Mouse (Mus musculus): Measurements from ENCODE around the gene Hspa2. TPM values are rescaled to one million over a fixed set of nuclear protein-coding genes. Genes with fewer than 3 reads are reported as not detected.
"Not testable (repeated sequence)": the region's sequence is repeated elsewhere in the genome, so short reads cannot be mapped to it uniquely, and the experiment has no call there.

Gene Hspa2
- polyA plus RNA-seq, 1 experiment from 2014 or later, result 13.0 TPM

DNA sequence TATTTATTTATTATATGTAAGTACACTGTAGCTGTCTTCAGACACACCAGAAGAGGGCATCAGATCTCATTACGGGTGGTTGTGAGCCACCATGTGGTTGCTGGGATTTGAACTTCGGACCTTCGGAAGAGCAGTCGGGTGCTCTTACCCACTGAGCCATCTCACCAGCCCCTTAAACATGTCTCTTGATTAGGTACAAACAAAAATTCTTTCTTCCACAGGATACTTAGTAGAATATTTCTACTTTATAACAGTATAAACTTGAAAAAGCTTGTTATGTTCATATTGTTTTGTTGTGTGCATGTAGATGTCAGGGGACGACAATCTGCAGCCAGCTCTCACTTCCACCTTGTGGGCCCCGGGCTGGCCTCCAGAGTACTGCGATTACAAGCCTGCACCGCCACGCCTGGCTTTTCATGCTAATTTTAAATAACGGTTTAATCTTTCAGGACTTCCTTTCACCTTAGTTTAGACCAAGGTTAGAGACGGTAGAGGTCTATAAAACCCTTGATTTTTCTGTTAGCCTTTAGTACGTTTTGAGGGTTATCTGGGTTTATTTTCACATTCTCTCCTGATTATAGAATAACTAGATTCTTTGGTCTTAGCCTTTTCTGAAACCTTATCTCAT lies 11.5 kb downstream of the Hspa2 start:
- Histone ChIP-seq H3K9me3 (no peaks in the 10 kb centered on the region), H3K4me3 (no peak overlapping the region), H3K36me3 (no peaks in the 10 kb centered on the region), H3K4me1 (peaks cover 6% of the 10 kb centered on the region; the same call in 1 of the 2 replicates), H3K27me3 (no peaks in the 10 kb centered on the region), H3K27ac (no peak overlapping the region), H3K9ac (no peak overlapping the region), H3K4me2 (no peak overlapping the region)
- ATAC-seq (ENCODE audit: insufficient number of reproducible peaks, low FRiP score, low TSS enrichment, low read depth), result no peak
- 76% methylated on average over 12 of the region's 12 CpGs for WGBS

DNA sequence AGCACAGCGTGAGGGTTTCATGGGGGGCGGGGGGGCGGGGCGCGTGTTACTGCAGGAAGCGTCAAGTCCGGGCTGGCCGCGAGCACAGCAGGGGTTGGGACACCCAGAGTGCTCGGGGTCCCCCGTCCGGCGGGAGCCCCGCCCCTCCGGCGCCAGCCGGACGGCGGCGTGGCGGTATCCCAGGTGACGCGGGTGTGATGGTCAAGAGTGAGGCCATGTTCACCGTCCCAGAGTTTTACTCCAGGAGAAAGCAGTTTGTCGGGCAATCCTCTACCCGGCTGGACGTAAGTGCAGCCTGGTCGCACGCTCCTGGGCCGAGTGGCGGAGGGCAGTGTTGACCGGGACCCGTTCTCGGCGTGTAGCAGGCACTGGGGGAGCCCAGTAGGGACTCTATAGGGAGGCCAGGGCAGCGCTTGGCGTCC lies 13.5 kb downstream of the Hspa2 start, which contains the start of gene Ppp1r36:
Gene Ppp1r36, plus strand, starts transcription at position 106 of the 422 bp plus-strand sequence.
- H3K4me1 ChIP-seq, result peaks cover 6% of the 10 kb centered on the region; the same call in 1 of the 2 replicates
- WGBS, result 1% methylated on average over 37 of the region's 37 CpGs
- H3K27me3 ChIP-seq, result no peaks in the 10 kb centered on the region
- peak within 1 kb of the TSS; percentile 21; the same call in 1 of the 2 replicates for H3K9ac ChIP-seq
- no peaks in the 10 kb centered on the region for H3K36me3 ChIP-seq
- H3K4me3 ChIP-seq, result peak within 1 kb of the TSS; percentile 45
- H3K27ac ChIP-seq, result 0 out of 2 replicates have a peak within 1 kb of the TSS, but pooled peaks have one; percentile 8
- ATAC-seq (ENCODE audit: insufficient number of reproducible peaks, low FRiP score, low TSS enrichment, low read depth), result 0 out of 2 replicates have a peak, but pooled peaks have one; percentile 61
- peak within 1 kb of the TSS; percentile 86 for H3K4me2 ChIP-seq
- H3K9me3 ChIP-seq, result no peaks in the 10 kb centered on the region

DNA sequence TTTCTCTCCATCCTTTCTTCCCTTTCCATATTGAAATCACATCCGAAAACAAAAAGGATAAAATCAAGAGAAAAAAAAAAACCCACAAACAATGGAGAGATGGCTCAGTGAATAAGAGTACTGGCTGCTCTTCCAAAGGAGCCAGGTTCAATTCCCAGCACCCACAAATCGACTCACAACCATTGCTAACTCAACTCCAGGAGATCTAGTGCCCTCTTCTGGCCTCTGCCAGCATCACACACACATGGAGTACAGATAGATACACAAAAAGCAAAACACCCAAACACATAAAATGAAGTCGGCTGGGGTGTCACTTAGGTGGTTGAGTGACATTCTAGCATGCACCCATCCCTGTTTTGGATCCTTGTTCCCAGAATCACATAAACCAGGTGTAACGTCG lies 14.4 kb downstream of the Hspa2 start:
- Histone ChIP-seq H3K36me3 (no peaks in the 10 kb centered on the region), H3K4me3 (no peak overlapping the region), H3K27me3 (no peaks in the 10 kb centered on the region), H3K27ac (no peak overlapping the region), H3K9ac (no peak overlapping the region), H3K4me2 (no peak overlapping the region), H3K9me3 (no peaks in the 10 kb centered on the region), H3K4me1 (peaks cover 6% of the 10 kb centered on the region; the same call in 1 of the 2 replicates)
- ATAC-seq (ENCODE audit: insufficient number of reproducible peaks, low FRiP score, low TSS enrichment, low read depth), result no peak
- 93% methylated on average over 5 of the region's 5 CpGs for WGBS

DNA sequence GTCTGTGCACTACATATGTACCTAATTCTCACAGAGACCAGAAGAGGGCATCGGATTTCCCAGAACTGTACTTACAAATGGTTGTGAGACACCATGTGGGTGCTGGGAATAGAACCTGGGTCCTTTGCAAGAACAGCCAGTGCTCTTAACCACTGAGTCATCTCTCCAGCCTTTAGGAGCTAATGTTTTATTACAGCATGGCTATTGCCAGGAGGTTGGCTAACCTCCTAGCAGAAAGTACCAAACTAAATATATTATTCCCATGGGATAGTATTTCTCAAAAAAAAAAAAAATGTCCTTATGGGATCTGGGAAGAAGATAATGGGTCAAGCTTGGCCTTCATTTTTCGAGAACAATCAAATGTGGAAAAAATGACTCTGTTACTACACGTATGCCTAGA lies 21.3 kb downstream of the Hspa2 start:
- no peaks in the 10 kb centered on the region for H3K9me3 ChIP-seq
- H3K27ac ChIP-seq, result no peak overlapping the region
- H3K9ac ChIP-seq, result no peak overlapping the region
- ATAC-seq (ENCODE audit: insufficient number of reproducible peaks, low FRiP score, low TSS enrichment, low read depth), result no peak
- no peaks in the 10 kb centered on the region for H3K36me3 ChIP-seq
- 87% methylated on average over 3 of the region's 3 CpGs for WGBS
- H3K4me2 ChIP-seq, result no peak overlapping the region
- H3K27me3 ChIP-seq, result no peaks in the 10 kb centered on the region
- no peaks in the 10 kb centered on the region for H3K4me1 ChIP-seq
- no peak overlapping the region for H3K4me3 ChIP-seq

DNA sequence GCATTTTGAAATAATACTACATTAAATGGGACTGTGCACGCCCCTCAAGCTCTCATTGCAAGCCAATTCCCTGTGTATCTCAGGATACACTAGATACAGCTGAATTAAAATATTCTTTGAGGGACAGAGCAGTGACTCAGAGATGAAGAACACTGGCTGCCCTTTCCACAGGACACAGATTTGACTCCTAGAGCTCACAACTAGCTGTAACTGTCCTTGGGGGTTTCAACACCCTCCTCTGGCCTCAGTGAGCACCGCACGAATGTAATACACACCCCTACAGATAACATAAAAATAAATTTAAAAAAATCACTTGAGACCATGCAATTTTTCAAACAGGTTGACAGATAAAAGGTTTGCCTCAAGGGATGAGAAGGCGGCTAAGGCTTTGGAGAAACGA lies 23.6 kb downstream of the Hspa2 start:
- H3K9ac ChIP-seq, result no peak overlapping the region
- H3K27ac ChIP-seq, result no peak overlapping the region
- H3K4me1 ChIP-seq, result no peaks in the 10 kb centered on the region
- H3K36me3 ChIP-seq, result no peaks in the 10 kb centered on the region
- ATAC-seq (ENCODE audit: insufficient number of reproducible peaks, low FRiP score, low TSS enrichment, low read depth), result no peak
- H3K27me3 ChIP-seq, result no peaks in the 10 kb centered on the region
- no peak overlapping the region for H3K4me2 ChIP-seq
- H3K4me3 ChIP-seq, result no peak overlapping the region
- no peaks in the 10 kb centered on the region for H3K9me3 ChIP-seq
- WGBS, result 54% methylated on average over 5 of the region's 5 CpGs

DNA sequence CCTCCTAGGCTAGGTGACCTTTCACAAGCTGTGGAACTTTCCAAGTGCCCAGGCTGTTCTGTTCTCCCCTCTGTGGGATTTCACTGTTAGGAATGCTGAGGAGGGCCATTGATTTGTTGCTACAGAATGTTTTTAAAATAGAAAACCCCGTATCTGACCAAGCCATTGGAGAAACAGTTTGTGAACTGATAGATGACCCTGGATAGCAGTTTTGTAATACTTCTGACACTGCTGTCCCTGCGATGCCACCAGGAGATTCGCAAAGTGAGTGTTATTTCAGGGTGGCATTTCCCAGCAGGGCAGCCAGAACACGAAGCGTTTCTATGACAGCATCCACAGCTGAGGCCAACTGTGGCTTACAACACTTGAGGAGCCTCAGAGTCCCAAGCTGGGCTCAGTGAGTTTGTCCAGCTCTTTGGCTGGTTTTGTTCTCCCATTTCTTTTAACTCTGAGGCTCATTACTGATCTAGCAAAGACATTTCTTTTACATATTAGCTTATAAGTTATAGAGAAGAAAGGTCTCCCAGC lies 27.0 kb downstream of the Hspa2 start:
- ATAC-seq (ENCODE audit: insufficient number of reproducible peaks, low FRiP score, low TSS enrichment, low read depth), result no peak
- H3K4me1 ChIP-seq, result peaks cover 6% of the 10 kb centered on the region; the same call in 1 of the 2 replicates
- 55% methylated on average over 5 of the region's 5 CpGs for WGBS
- no peak overlapping the region for H3K4me2 ChIP-seq
- no peak overlapping the region for H3K27ac ChIP-seq
- H3K9me3 ChIP-seq, result no peaks in the 10 kb centered on the region
- H3K4me3 ChIP-seq, result no peak overlapping the region
- H3K36me3 ChIP-seq, result no peaks in the 10 kb centered on the region
- H3K27me3 ChIP-seq, result no peaks in the 10 kb centered on the region
- no peak overlapping the region for H3K9ac ChIP-seq

DNA sequence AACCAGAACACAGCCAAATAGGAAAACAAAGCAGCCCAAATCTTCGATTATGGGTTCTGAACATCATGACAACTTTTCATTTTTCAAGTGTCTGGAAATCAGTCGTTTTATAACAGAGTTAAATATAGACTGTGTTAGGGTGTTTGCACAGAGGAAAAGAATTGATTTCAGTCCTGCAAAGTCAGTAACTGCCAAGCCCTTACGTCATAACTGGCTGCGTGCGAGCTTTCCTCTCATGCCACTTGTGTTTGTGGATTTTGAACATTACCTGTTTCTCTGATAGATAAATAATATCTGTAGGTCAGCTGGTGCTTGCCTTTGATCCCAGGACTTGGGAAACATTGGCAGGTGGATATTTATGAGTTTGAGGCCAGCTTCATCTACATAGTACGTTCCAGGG lies 27.5 kb downstream of the Hspa2 start:
- Histone ChIP-seq H3K9ac (no peak overlapping the region), H3K4me2 (no peak overlapping the region), H3K4me3 (no peak overlapping the region), H3K9me3 (no peaks in the 10 kb centered on the region), H3K4me1 (peaks cover 6% of the 10 kb centered on the region; the same call in 1 of the 2 replicates), H3K27ac (no peak overlapping the region), H3K27me3 (no peaks in the 10 kb centered on the region), H3K36me3 (no peaks in the 10 kb centered on the region)
- no peak for ATAC-seq (ENCODE audit: insufficient number of reproducible peaks, low FRiP score, low TSS enrichment, low read depth)
- 72% methylated on average over 6 of the region's 6 CpGs for WGBS

DNA sequence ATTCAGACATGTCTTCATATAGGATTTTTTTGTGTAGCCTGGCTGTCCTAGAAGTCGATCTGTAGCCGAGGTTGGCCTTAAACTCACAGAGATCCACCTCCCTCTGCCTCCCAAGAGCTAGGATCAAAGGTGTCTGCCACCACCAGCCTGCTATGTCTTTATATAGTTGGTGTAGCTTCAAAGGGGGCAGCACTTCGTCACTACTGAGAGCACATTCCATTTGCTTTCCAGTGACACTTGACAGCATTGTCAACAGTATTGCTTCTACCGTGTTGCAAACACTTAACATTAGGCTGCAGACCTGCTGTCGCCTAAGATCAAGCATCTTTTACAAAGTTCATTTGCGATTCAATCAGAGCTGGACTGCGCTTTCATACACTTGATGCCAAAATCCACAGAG lies 30.1 kb downstream of the Hspa2 start:
- WGBS, result 33% methylated on average over 7 of the region's 7 CpGs
- no peaks in the 10 kb centered on the region for H3K36me3 ChIP-seq
- ATAC-seq (ENCODE audit: insufficient number of reproducible peaks, low FRiP score, low TSS enrichment, low read depth), result no peak

DNA sequence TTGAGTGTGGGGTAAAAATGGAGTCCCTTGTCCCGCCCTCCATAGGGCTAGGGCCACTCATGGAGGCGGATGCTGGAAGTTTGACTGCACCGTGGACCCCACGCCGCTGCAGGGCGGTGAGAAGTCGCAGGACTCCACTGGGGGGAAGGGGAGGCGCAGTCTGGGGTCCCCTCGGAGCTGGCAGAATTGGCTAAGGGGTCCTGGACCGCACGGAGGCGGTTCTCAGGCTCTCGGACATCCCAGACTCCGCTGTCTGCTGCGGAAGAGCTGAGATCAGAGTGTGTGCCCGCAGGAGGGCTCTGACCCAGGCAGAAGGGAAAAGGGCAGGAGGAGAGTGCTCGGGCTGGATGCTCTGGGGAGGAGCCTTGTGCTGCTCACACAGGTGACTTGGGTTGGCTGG lies 31.1 kb downstream of the Hspa2 start:
- Histone ChIP-seq H3K4me1 (peaks cover 6% of the 10 kb centered on the region; the same call in 1 of the 2 replicates), H3K27ac (no peak overlapping the region), H3K4me3 (peak overlapping the region; percentile 37), H3K9ac (peak overlapping the region; percentile 7; the same call in 1 of the 2 replicates), H3K36me3 (no peaks in the 10 kb centered on the region), H3K27me3 (no peaks in the 10 kb centered on the region), H3K4me2 (peak overlapping the region; percentile 56), H3K9me3 (no peaks in the 10 kb centered on the region)
- 5% methylated on average over 17 of the region's 17 CpGs for WGBS
- no peak for ATAC-seq (ENCODE audit: insufficient number of reproducible peaks, low FRiP score, low TSS enrichment, low read depth)

More for the DNA sequence above, 30.1 kb downstream of the Hspa2 start:
- Histone ChIP-seq H3K4me2 (no peak overlapping the region), H3K4me3 (no peak overlapping the region), H3K4me1 (peaks cover 6% of the 10 kb centered on the region; the same call in 1 of the 2 replicates), H3K9me3 (no peaks in the 10 kb centered on the region), H3K27me3 (no peaks in the 10 kb centered on the region), H3K27ac (no peak overlapping the region), H3K9ac (no peak overlapping the region)

DNA sequence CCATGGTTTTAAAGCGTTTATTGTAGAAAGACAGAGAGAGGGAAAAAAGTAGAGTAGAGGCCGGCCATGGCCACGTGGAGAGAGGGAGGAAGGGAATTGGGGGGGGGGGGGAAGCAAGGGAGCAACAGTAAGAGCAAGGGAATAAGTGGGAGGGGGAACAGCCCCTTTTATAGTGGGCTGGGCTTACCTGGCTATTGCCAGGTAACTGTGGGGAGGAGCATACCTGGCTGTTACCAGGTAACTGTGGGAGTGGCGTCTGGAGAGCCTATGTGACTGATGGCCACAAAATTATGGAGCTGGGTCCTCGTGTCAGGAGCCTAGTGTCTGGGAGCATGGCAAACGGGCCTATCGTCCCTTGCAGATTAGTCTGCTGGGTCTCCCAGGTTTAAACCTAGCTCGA lies 31.6 kb downstream of the Hspa2 start:
- Histone ChIP-seq H3K9ac (no peak overlapping the region), H3K27me3 (no peaks in the 10 kb centered on the region)
- no peak for ATAC-seq (ENCODE audit: insufficient number of reproducible peaks, low FRiP score, low TSS enrichment, low read depth)

DNA sequence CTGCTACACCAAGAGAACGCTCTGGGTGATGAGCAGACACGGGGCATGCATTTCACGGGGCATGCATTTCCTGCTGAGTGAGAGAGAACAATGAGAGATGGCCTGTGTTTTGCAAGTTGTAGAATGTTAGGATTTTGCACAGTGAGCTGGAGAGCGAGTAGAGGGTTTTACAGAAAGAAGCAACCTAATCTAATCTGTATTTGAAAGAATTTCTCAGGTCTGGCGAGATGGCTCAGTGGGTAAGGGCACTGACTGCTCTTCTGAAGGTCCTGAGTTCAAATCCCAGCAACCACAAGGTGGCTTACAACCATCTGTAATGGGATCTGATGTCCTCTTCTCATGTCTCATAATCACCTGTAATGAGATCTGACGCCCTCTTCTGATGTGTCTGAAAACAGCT lies 39.5 kb downstream of the Hspa2 start:
- 77% methylated on average over 6 of the region's 6 CpGs for WGBS
- not testable (repeated sequence) for H3K36me3 ChIP-seq; H3K27ac ChIP-seq; H3K9me3 ChIP-seq; ATAC-seq (ENCODE audit: insufficient number of reproducible peaks, low FRiP score, low TSS enrichment, low read depth); H3K4me1 ChIP-seq; H3K9ac ChIP-seq; H3K4me2 ChIP-seq; H3K27me3 ChIP-seq; H3K4me3 ChIP-seq

More for the DNA sequence above, 31.6 kb downstream of the Hspa2 start:
- Histone ChIP-seq H3K4me3 (peak overlapping the region; percentile 37), H3K9me3 (no peaks in the 10 kb centered on the region), H3K36me3 (no peaks in the 10 kb centered on the region), H3K27ac (no peak overlapping the region), H3K4me1 (peaks cover 6% of the 10 kb centered on the region; the same call in 1 of the 2 replicates), H3K4me2 (peak overlapping the region; percentile 56)
- WGBS, result 35% methylated on average over 8 of the region's 8 CpGs

DNA sequence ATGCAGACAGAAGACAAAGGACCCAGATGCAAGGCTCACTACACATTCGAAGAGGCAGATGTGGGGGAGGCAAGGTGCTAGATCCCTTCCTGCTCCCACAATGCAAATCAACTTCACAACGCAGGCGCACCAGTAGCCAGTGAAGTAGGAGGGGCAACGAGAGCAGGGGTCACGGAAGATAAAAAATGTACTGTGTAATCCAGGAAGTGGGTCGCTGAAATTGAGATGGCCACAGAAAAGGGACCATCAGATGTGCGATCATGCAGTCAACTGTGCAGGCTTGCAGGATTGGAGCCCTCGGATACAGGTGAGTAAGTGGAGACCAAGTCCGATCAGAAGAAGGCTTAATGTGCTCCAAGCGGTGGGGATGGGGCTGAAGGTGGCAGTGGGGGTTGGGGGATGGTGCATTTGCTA lies 40.4 kb downstream of the Hspa2 start:
- ATAC-seq (ENCODE audit: insufficient number of reproducible peaks, low FRiP score, low TSS enrichment, low read depth), result no peak
- H3K36me3 ChIP-seq, result no peaks in the 10 kb centered on the region
- no peaks in the 10 kb centered on the region for H3K27me3 ChIP-seq
- H3K27ac ChIP-seq, result no peak overlapping the region
- no peaks in the 10 kb centered on the region for H3K4me1 ChIP-seq
- H3K4me3 ChIP-seq, result no peak overlapping the region
- WGBS, result 68% methylated on average over 10 of the region's 10 CpGs
- no peak overlapping the region for H3K9ac ChIP-seq
- H3K4me2 ChIP-seq, result no peak overlapping the region
- H3K9me3 ChIP-seq, result no peaks in the 10 kb centered on the region
